Mouse (Mus musculus) ES-E14 (cell line): ENCODE measurements around the gene Dnah3. TPM values are rescaled to one million over a fixed set of nuclear protein-coding genes. Genes with fewer than 3 reads are reported as not detected.

Source experiments
- DNase-seq: peaks from one replicate; pipeline ENCODE4 v3.0.0-alpha.2; 2013; ENCODE audit warnings: low read depth, low spot score
- H3K27ac ChIP-seq: 2 replicates; pipeline ENCODE4 v1.5.1; 2012; ENCODE audit warnings: low read depth, mild to moderate bottlenecking, low read length, moderate library complexity, mixed read lengths; ENCODE audit not compliant: poor library complexity, insufficient read depth, severe bottlenecking
- H3K36me3 ChIP-seq: 2 replicates; pipeline ENCODE4 v1.6.1; 2012; ENCODE audit warnings: mild to moderate bottlenecking, low read length, moderate library complexity, mixed read lengths; ENCODE audit not compliant: control insufficient read depth, poor library complexity, insufficient read depth, severe bottlenecking
- H3K4me1 ChIP-seq, 2 experiments: fragments of 150-350 bp in 1 of 2; sonication (generic) in 1 of 2; 2 replicates each; pipeline ENCODE4 v1.6.1; 2012; ENCODE audit warnings: low read length in 2 of 2, mild to moderate bottlenecking in 1 of 2, mixed read lengths in 1 of 2; ENCODE audit not compliant: control insufficient read depth in 2 of 2, insufficient read depth in 2 of 2, poor library complexity in 1 of 2
- H3K4me3 ChIP-seq, 2 experiments: fragments of 150-350 bp in 1 of 2; sonication (generic) in 1 of 2; 2 replicates each; pipeline ENCODE4 v1.5.1; 2012; ENCODE audit warnings: low read length in 2 of 2, low read depth in 1 of 2, mild to moderate bottlenecking in 1 of 2, mixed read lengths in 1 of 2; ENCODE audit not compliant: insufficient read depth in 1 of 2, poor library complexity in 1 of 2, severe bottlenecking in 1 of 2
- H3K9ac ChIP-seq: 2 replicates; pipeline ENCODE4 v1.6.1; 2012; ENCODE audit warnings: low read depth, mild to moderate bottlenecking, low read length, mixed read lengths; ENCODE audit not compliant: poor library complexity, insufficient read depth, severe bottlenecking
- H3K9me3 ChIP-seq: fragments of 150-350 bp; sonication (generic); 2 replicates; pipeline ENCODE4 v1.6.1; 2012; ENCODE audit warnings: low read depth, mild to moderate bottlenecking, low read length; ENCODE audit not compliant: control insufficient read depth, insufficient read depth
- CHD2 ChIP-seq: IDR thresholded peaks from 2 replicates; pipeline ENCODE4 v1.6.1; 2014; ENCODE audit warnings: mild to moderate bottlenecking, low read depth, low read length, inconsistent platforms
- HCFC1 ChIP-seq: IDR thresholded peaks from 2 replicates; pipeline ENCODE4 v1.6.1; 2012; ENCODE audit warnings: low read length, inconsistent platforms, borderline replicate concordance; ENCODE audit not compliant: insufficient read depth
- MAFK ChIP-seq: IDR thresholded peaks from 2 replicates; pipeline ENCODE4 v1.6.1; 2014; ENCODE audit warnings: mild to moderate bottlenecking, low read depth, low read length, inconsistent platforms; ENCODE audit not compliant: insufficient read depth
- ZC3H11A ChIP-seq: IDR thresholded peaks from 2 replicates; pipeline ENCODE4 v1.6.1; 2012; ENCODE audit warnings: low read depth, mild to moderate bottlenecking, inconsistent platforms, low read length, borderline replicate concordance
- ZNF384 ChIP-seq: IDR thresholded peaks from 2 replicates; pipeline ENCODE4 v1.6.1; 2012; ENCODE audit warnings: low read depth, low read length, inconsistent platforms
- in situ Hi-C, 2 experiments: fragments of 600-800 bp; cut with MboI; formaldehyde crosslinking; loops; one replicate each; pipeline ENCODE4 v1.15.1; 2025; ENCODE audit warnings: low sequenced_read_pairs in 2 of 2, inconsistent platforms in 1 of 2; ENCODE audit not compliant: unreplicated experiment in 2 of 2
- total RNA-seq: library from RNA; depleted of rRNA; stranded (reverse); fragments of 300-350 nt; gene quantifications from 2 replicates; pipeline ENCODE4 v1.2.3, GENCODE M21; 2012

Dnah3 gene
- total RNA-seq, 1 experiment: not detected

DNA sequence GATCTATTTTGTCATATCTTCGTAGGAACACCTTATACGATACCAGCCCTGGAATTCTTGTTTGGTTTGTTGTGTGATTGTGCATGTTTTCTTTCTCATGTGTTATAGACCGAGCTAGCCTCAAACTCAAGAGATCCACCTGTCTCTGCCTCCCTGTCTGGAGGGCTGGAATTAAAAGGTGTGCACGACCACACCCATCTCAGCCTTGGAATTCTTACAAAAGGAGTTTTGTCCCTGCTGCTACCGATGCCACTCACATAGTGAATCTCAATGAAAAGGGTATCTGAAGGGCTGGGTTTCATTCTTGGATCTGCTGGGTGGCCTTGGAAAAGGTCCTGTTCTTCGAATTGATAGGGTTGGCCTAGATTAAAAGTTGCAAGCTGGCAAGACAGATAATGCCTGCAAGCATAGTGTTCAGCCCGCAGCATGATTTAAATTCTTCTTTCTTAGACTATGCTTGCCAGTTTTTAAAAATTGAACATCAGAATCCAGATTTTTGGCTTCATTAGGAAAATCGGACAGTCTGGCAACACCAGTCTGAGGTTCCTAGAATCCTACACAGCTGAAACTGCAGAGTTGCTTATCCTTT, 197.5 kb downstream of the Dnah3 start:
- H3K9ac ChIP-seq: no peak overlapping the region
- no peaks in the 10 kb centered on the region for H3K36me3 ChIP-seq
- DNase-seq: peak; percentile 9
- H3K27ac ChIP-seq: peak overlapping the region; percentile 96; the same call in 1 of the 2 replicates
- H3K4me3 ChIP-seq: no peak overlapping the region
- peaks cover 7 to 17% of the 10 kb centered on the region in 2 experiments for H3K4me1 ChIP-seq
- H3K9me3 ChIP-seq: no peaks in the 10 kb centered on the region
- TF ChIP-seq CHD2 (no peak), MAFK (no peak), HCFC1 (no peak), ZC3H11A (no peak), ZNF384 (no peak)
- in situ Hi-C loops: no loop called here

DNA sequence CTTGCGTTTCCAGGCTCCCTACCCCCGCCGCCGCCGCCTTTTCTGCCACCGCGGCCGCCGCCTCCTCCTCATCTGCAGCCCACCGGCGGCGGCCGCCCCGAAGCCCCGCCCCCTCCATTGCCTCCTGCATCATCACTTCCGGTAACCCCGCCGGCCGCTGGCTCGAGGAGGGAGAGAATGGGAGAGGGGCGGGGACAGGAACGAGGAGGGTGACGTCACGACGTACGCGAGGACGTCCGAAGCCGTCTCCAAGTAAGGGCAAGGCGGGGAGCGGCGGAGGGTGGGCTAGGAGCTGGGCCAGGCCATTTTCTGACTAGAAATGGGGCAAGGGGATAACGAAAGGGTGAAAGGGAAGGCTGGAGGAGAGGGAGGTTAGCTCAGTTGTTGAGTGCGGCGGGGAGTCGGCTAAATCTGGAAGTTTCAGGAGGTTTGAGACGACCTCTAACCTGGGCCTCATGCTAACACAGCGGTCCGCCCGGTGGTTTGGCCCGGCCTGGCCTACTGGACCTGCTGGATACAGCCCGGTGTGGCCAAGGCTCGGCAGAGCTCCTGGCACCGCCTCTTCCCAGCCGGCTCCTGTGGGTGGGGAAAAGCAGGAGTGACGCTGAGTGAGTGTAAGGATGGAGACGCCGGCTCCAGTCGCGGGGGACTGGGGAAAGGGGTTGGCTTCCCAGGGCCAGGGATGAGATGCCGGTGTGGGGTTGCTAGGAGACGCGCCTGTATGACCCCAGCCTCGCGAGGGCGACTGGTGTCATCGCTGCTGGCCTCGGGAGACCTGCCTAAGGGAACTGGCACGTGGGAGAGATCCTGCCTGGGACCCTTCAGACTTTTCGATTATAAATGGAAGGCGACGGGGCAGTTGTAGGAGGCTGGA, 199.2 kb downstream of the Dnah3 start, which contains the start of the genes Lyrm1 and Dcun1d3:
TSS of gene Lyrm1 (plus strand) at position 223 of the 874 bp plus-strand sequence.
TSS of gene Dcun1d3 (minus strand) at position 660 of the 874 bp plus-strand sequence.
- peak; percentile 98 for DNase-seq
- H3K36me3 ChIP-seq: no peaks in the 10 kb centered on the region
- peak within 1 kb of the TSS; percentile 96 for H3K27ac ChIP-seq
- peak; percentile 69 for TF ChIP-seq HCFC1
- peak; percentile 80 for TF ChIP-seq CHD2
- no peak for TF ChIP-seq ZC3H11A
- in situ Hi-C loops: no loop called here
- peak within 1 kb of the TSS; percentile 98 for H3K9ac ChIP-seq
- peaks cover 8 to 20% of the 10 kb centered on the region in 2 experiments for H3K4me1 ChIP-seq
- H3K4me3 ChIP-seq: peak within 1 kb of the TSS; percentile 85 to 91
- H3K9me3 ChIP-seq: no peaks in the 10 kb centered on the region

DNA sequence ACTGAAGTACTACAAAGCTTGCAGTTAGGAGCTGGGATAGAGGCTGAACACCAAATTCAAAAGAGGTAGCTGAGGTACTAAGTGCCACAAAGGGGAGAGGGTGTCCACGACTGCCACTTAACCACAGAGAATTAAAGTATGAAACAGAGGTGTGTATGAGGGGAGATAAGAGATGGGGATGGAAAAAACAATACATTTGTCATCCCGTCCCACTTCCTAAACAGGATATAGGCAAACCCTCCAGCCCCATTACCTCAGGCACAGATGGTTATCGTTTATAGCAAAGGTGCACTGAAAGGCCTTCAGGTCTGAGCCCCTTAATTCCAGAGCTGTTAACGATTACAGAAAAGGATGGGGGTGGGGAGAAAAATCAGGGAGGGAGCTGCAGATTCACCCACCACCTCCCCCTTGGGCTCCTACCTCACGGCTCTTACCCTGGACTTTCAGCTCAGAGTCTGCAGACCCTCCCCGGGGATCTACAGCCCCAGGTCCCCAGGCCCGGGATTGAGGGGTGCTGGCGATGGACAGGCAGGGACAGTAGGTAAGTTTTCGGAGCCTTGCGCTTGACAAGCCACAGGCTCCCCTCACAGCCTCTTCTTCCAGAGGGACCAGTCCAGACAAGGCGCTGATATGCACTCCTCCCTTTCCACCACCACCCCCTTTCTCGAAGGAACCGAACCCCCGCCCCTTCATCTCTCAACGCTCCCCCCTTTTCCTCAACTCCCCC, 200.1 kb downstream of the Dnah3 start:
- TF ChIP-seq ZNF384: no peak
- no peaks in the 10 kb centered on the region for H3K36me3 ChIP-seq
- DNase-seq: no peak
- peak overlapping the region; percentile 70 for H3K27ac ChIP-seq
- in situ Hi-C loops: no loop called here
- peak overlapping the region; percentile 85 to 91 for H3K4me3 ChIP-seq
- no peaks in the 10 kb centered on the region for H3K9me3 ChIP-seq
- H3K4me1 ChIP-seq: peaks cover 8 to 22% of the 10 kb centered on the region in 2 experiments
- peak overlapping the region; percentile 94 for H3K9ac ChIP-seq

DNA sequence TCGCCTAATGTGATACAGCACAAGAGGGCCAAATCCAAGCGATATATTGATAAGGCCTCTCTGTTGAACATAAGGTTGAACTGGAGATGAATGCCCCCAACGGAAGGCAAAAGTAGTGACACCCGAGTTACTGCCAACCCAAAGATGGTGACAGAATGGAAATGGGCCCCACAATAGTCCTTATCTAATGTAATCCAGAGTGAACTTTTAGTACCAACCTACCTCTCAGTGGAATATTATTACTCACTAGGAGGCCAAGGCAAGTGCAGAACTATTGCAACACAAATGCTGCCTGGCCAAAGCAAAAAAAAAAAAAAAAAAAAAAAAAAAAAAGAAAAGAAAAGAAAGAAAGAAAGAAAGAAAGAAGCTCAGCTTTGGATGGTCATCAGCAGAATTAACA, 202.3 kb downstream of the Dnah3 start:
- Histone ChIP-seq H3K27ac (no peak overlapping the region), H3K9ac (no peak overlapping the region), H3K4me1 (peaks cover 3 to 11% of the 10 kb centered on the region in 2 experiments), H3K9me3 (no peaks in the 10 kb centered on the region), H3K4me3 (no peak overlapping the region), H3K36me3 (no peaks in the 10 kb centered on the region)
- DNase-seq: no peak
- in situ Hi-C loops: no loop called here
- TF ChIP-seq MAFK: no peak
- TF ChIP-seq ZC3H11A: no peak
- no peak for TF ChIP-seq HCFC1
- no peak for TF ChIP-seq CHD2
- TF ChIP-seq ZNF384: no peak
